Mouse (Mus musculus): Measurements from ENCODE around the gene Mipol1. TPM values are rescaled to one million over a fixed set of nuclear protein-coding genes. Genes with fewer than 3 reads are reported as not detected.
A peak's percentile ranks its signal among the peaks of the same experiment; 100 is the strongest.

The Mipol1 gene
- polyA plus RNA-seq, 1 experiment from 2014 or later, result 3.8 TPM

DNA sequence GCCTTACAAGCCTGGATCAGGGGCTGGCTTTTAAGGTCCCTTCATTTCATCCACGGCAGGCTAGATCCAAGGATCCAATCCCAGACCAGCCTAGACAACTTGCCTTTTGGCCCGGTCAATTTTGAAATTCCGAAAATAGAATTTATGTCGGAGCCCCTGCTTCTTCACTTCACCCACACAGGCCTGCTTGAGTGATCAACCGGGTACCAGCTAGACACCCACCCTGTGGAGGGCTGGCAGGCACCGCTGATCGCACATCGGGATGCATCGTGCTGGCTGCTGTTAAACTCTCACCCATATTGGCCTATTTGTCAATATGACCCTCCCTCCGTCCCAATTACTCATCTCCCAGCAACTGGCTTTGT is 313.4 kb downstream of the Mipol1 start:
- Histone ChIP-seq H3K27ac (ENCODE audit: low read length) (no peak overlapping the region), H3K4me2 (ENCODE audit: low read length) (no peak overlapping the region), H3K27me3 (ENCODE audit: control insufficient read depth, insufficient read depth, low read depth, low read length) (peaks cover 57% of the 10 kb centered on the region), H3K4me1 (ENCODE audit: control insufficient read depth, insufficient read depth, low read length) (peaks cover 6% of the 10 kb centered on the region; the same call in 1 of the 2 replicates), H3K9ac (ENCODE audit: low read depth, low read length) (no peak overlapping the region), H3K4me3 (ENCODE audit: low read depth, low read length) (no peak overlapping the region; the same call in 1 of the 2 replicates), H3K36me3 (ENCODE audit: control insufficient read depth, insufficient read depth, low read length) (no peaks in the 10 kb centered on the region), H3K9me3 (replicated peaks; ENCODE audit: control insufficient read depth, low read length, poor library complexity, severe bottlenecking) (no peaks in the 10 kb centered on the region)
- ATAC-seq, result no peak
- 2% methylated on average over 10 of the region's 10 CpGs for WGBS

- Histone ChIP-seq H3K9ac (ENCODE audit: low read depth, low read length) (no peak overlapping the region), H3K4me3 (ENCODE audit: low read depth, low read length) (peak overlapping the region; percentile 45), H3K27me3 (ENCODE audit: control insufficient read depth, insufficient read depth, low read depth, low read length) (peaks cover 66% of the 10 kb centered on the region), H3K36me3 (ENCODE audit: control insufficient read depth, insufficient read depth, low read length) (no peaks in the 10 kb centered on the region), H3K9me3 (replicated peaks; ENCODE audit: control insufficient read depth, low read length, poor library complexity, severe bottlenecking) (no peaks in the 10 kb centered on the region), H3K27ac (ENCODE audit: low read length) (0 out of 2 replicates have a peak overlapping the region, but pooled peaks have one; percentile 28), H3K4me1 (ENCODE audit: control insufficient read depth, insufficient read depth, low read length) (peaks cover 5% of the 10 kb centered on the region; the same call in 1 of the 2 replicates), H3K4me2 (ENCODE audit: low read length) (peak overlapping the region; percentile 66)
- 1% methylated on average over 31 of the region's 31 CpGs for WGBS
- peak; percentile 36; the same call in 1 of the 2 replicates for ATAC-seq
Measured at GRCm38 (mm10) chr12:57544641-57545370, 314.6 kb downstream of the Mipol1 start.

DNA sequence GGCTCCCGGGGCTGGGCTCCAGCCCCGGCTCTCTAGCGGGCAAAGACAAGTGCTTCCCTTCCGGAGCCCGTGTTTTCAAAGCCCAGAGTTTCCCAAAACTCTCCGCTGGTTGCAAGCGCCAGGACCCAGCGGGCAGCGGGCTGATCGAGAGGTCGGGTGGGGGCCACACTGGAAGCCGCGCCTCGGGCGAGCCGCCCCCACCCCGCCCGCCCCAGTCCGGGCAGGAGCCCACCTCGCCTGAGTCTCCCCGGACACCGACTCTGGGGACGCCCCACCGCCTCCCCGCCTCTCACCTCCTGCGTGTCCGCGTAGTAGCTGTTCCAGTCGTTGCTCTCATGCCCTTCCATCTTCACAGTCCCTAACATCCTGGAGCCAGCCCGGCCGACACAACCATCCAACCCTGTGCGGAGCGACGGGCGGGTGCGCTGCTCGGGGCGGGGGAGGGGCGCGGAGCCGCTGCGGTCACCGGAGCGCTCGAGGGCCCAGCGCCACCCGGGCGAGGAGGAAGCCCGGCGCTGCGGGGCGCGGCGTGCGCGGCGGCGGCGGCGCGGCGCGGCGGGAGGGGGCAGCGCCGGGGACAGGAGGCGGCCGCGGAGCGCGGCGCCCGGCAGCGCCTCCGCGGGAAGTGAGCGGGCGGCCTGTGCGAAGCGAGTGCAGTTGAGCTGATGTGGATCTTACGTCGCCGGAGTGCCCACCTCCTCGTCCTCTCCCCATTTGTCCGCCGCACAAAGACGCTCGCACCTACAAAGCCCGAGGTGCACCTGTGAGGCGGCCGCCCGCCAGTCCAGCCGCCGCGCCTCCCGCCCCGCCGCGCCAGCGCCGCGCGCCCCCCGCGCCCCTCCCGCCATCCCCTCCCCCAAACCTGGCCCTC is 315.4 kb downstream of the Mipol1 start:
- Histone ChIP-seq H3K4me1 (ENCODE audit: control insufficient read depth, insufficient read depth, low read length) (peaks cover 5% of the 10 kb centered on the region; the same call in 1 of the 2 replicates), H3K27me3 (ENCODE audit: control insufficient read depth, insufficient read depth, low read depth, low read length) (peaks cover 74% of the 10 kb centered on the region), H3K4me3 (ENCODE audit: low read depth, low read length) (peak overlapping the region; percentile 45), H3K9ac (ENCODE audit: low read depth, low read length) (peak overlapping the region; percentile 34), H3K36me3 (ENCODE audit: control insufficient read depth, insufficient read depth, low read length) (no peaks in the 10 kb centered on the region), H3K4me2 (ENCODE audit: low read length) (peak overlapping the region; percentile 66), H3K9me3 (replicated peaks; ENCODE audit: control insufficient read depth, low read length, poor library complexity, severe bottlenecking) (no peaks in the 10 kb centered on the region), H3K27ac (ENCODE audit: low read length) (peak overlapping the region; percentile 28)
- WGBS, result 0% methylated on average over 85 of the region's 106 CpGs
- ATAC-seq, result peak; percentile 67

Other genes with a start within 250 kb of the Mipol1 start
- gene Slc25a21, start 33.0 kb upstream of the Mipol1 start, polyA plus RNA-seq (2015; fragmentation: Nextera tagmentation; extraction: Ambion mirVana), result 0.15 and 0.26 TPM in 2 replicates
- gene Prps1l3, start within 50 bp of the Mipol1 start, polyA plus RNA-seq (2015; fragmentation: Nextera tagmentation; extraction: Ambion mirVana), result 27.3 and 29.9 TPM in 2 replicates

Measured in midbrain, embryonic 16.5 days (tissue).